Mouse (Mus musculus): Measurements from ENCODE around the gene Fyn. TPM values are rescaled to one million over a fixed set of nuclear protein-coding genes. Genes with fewer than 3 reads are reported as not detected.

The Fyn gene
- polyA plus RNA-seq, 1 experiment from 2014 or later = 24.0 TPM

DNA sequence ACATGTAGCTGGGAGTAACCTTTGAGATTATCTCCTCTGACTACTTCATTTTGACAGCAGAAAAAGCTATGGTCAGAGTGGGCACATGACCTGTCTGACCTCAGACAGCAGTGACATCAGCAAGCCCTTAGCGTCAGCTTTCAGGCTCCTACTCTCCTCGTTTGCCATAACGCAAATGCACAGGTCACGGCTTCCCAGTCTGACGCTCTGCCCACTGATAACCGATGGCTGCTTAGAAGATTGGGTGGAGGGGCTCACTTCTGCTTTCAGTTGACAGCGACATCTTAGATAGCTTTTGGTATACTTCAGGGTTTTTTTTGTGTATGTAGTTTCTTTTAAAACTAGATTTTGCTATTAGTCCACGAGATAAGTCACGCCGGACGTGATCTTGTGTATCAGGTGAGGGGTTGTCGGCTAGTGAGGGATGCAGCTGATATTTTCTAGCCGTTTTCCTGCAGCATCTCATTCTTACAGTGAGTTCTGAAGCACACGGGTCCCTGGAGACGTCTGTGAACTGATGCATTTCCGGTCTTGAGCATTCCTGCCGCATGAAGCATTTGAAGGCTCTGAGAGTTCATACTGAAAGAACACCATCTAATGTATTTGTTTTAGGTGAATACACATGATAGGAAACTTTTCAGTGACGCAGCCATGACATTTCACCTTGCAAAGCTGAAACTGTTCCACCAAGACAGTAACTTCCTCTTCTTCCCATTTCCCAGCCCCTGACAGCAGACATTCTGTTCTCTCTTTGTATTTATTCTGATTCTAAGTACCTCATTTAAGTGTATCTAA is 44.4 kb downstream of the Fyn start:
- Histone ChIP-seq H3K27me3 (no peaks in the 10 kb centered on the region), H3K4me3 (replicated peaks) (no peak overlapping the region), H3K36me3 (no peaks in the 10 kb centered on the region), H3K9ac (replicated peaks) (no peak overlapping the region), H3K4me1 (replicated peaks) (peaks cover 9% of the 10 kb centered on the region; the same call in 1 of the 2 replicates), H3K4me2 (no peak overlapping the region), H3K9me3 (no peaks in the 10 kb centered on the region), H3K27ac (no peak overlapping the region)
- ATAC-seq (ENCODE audit: insufficient number of reproducible peaks, insufficient read depth, low FRiP score, low TSS enrichment, low read depth) = no peak
- whole genome bisulfite sequencing = 83% methylated on average over 18 of the region's 18 CpGs

GRCm38 (mm10) chr10:39414068-39414467 is 45.4 kb downstream of the Fyn start:
- ATAC-seq (ENCODE audit: insufficient number of reproducible peaks, insufficient read depth, low FRiP score, low TSS enrichment, low read depth) = no peak
- no peak overlapping the region for H3K4me3 ChIP-seq (replicated peaks)
- H3K36me3 ChIP-seq = no peaks in the 10 kb centered on the region
- H3K9ac ChIP-seq (replicated peaks) = no peak overlapping the region
- no peak overlapping the region for H3K4me2 ChIP-seq
- H3K27ac ChIP-seq = no peak overlapping the region
- 94% methylated on average over 1 of the region's 1 CpGs for WGBS
- H3K27me3 ChIP-seq = no peaks in the 10 kb centered on the region
- peaks cover 9% of the 10 kb centered on the region; the same call in 1 of the 2 replicates for H3K4me1 ChIP-seq (replicated peaks)
- H3K9me3 ChIP-seq = no peaks in the 10 kb centered on the region

DNA sequence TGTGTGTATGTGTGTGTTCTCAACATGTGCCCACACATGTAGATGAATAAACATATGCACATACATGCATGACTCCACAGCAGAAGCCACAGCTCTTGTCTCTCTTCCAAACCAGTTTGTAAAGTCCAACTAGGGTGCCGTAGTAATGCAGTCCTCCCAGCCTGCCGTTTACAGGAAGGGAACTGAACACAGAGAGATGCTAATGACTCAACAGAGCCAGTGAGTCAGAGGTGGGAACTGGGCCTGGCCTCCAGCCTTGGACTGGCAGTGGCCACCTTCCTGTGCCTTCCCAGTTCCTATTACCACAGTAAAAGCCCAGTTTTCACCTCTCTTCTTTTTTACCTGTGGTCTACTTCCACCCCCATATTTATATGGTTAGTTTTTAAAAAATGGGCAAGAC is 46.9 kb downstream of the Fyn start:
- Histone ChIP-seq H3K4me2 (no peak overlapping the region), H3K36me3 (no peaks in the 10 kb centered on the region), H3K4me1 (replicated peaks) (peaks cover 19% of the 10 kb centered on the region), H3K9ac (replicated peaks) (no peak overlapping the region), H3K4me3 (replicated peaks) (no peak overlapping the region), H3K27ac (no peak overlapping the region), H3K9me3 (no peaks in the 10 kb centered on the region), H3K27me3 (no peaks in the 10 kb centered on the region)
- 54% methylated on average over 2 of the region's 2 CpGs for WGBS
- ATAC-seq (ENCODE audit: insufficient number of reproducible peaks, insufficient read depth, low FRiP score, low TSS enrichment, low read depth) = no peak

- H3K4me1 ChIP-seq (replicated peaks) = peaks cover 33% of the 10 kb centered on the region
- no peaks in the 10 kb centered on the region for H3K9me3 ChIP-seq
- H3K27me3 ChIP-seq = no peaks in the 10 kb centered on the region
- 58% methylated on average over 5 of the region's 5 CpGs for WGBS
- peak overlapping the region; percentile 46; the same call in 1 of the 2 replicates for H3K27ac ChIP-seq
- no peak overlapping the region for H3K4me2 ChIP-seq
- ATAC-seq (ENCODE audit: insufficient number of reproducible peaks, insufficient read depth, low FRiP score, low TSS enrichment, low read depth) = no peak
- H3K4me3 ChIP-seq (replicated peaks) = no peak overlapping the region
- H3K36me3 ChIP-seq = no peaks in the 10 kb centered on the region
- no peak overlapping the region for H3K9ac ChIP-seq (replicated peaks)
Measured at GRCm38 (mm10) chr10:39417611-39418010, 49.0 kb downstream of the Fyn start.

DNA sequence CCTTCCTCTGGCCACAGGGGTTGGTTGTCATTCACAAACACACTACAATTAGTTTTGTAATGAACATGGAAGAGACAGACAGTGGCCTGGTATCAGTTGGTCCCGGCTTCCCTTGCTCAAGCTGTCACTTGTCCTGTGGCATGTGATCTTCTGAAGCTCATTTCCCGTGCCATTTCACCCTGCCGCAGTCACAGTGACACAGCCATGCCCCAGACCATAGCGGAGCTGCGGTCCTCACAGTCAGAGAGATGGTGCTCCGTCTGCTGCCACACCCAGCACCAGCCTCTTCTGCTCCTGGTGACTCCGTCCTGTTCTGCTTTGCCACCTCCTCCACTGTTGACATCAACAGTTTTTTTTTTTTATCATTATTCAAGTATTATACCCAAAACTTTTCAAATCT is 49.7 kb downstream of the Fyn start:
- H3K36me3 ChIP-seq = no peaks in the 10 kb centered on the region
- 86% methylated on average over 7 of the region's 7 CpGs for WGBS

DNA sequence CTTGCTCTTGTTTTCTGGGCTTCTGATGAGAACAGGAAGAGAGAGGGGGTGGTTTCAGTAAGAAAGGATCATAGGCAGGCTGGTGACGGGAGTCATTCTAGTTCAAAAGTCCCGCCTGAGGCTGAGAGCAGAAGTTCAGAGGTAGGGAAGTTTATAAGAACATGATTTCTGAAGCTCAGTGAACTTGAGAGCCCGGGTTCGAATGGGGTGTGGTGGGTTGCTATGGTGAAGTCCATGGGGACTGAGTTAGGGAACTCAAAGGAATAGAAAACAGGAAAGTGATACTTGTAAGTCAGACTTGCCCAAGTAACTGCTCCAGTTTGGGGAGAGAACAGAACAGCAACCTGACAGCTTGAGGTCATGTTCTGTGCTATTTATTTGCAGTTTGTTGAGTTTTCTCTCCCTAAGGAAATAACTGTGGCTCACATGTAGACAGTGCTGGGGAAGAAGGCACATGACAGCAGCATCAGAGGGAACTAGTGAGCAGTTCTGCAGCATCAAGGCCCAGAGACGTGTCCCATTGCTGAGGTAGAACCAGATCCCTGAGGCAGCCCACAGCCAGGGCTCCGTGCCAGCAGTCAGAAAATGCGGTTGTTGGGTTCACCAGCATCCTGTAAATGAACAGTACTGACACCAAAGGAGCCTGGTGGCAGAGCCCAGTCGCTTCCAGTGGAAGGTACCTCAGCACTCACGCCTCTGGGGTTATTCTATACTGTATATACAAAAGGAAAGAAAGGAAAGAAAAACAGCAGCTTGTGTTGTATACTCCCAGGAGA is 52.4 kb downstream of the Fyn start:
- no peak overlapping the region for H3K9ac ChIP-seq (replicated peaks)
- WGBS = 66% methylated on average over 9 of the region's 9 CpGs
- H3K9me3 ChIP-seq = no peaks in the 10 kb centered on the region; the same call in 1 of the 2 replicates
- 0 out of 2 replicates have a peak, but pooled peaks have one; percentile 47 for ATAC-seq (ENCODE audit: insufficient number of reproducible peaks, insufficient read depth, low FRiP score, low TSS enrichment, low read depth)
- H3K4me1 ChIP-seq (replicated peaks) = peaks cover 33% of the 10 kb centered on the region
- H3K27me3 ChIP-seq = no peaks in the 10 kb centered on the region
- H3K4me3 ChIP-seq (replicated peaks) = no peak overlapping the region
- no peaks in the 10 kb centered on the region for H3K36me3 ChIP-seq
- no peak overlapping the region; the same call in 1 of the 2 replicates for H3K4me2 ChIP-seq
- no peak overlapping the region for H3K27ac ChIP-seq

More for the DNA sequence above, 49.7 kb downstream of the Fyn start:
- Histone ChIP-seq H3K9me3 (no peaks in the 10 kb centered on the region), H3K27ac (no peak overlapping the region), H3K4me2 (no peak overlapping the region), H3K4me1 (replicated peaks) (peaks cover 33% of the 10 kb centered on the region), H3K27me3 (no peaks in the 10 kb centered on the region), H3K9ac (replicated peaks) (no peak overlapping the region), H3K4me3 (replicated peaks) (no peak overlapping the region)
- no peak for ATAC-seq (ENCODE audit: insufficient number of reproducible peaks, insufficient read depth, low FRiP score, low TSS enrichment, low read depth)

GRCm38 (mm10) chr10:39421772-39422171 is 53.1 kb downstream of the Fyn start:
- no peaks in the 10 kb centered on the region; the same call in 1 of the 2 replicates for H3K9me3 ChIP-seq
- ATAC-seq (ENCODE audit: insufficient number of reproducible peaks, insufficient read depth, low FRiP score, low TSS enrichment, low read depth) = no peak
- no peak overlapping the region for H3K4me2 ChIP-seq
- no peak overlapping the region for H3K4me3 ChIP-seq (replicated peaks)
- no peak overlapping the region for H3K27ac ChIP-seq
- H3K9ac ChIP-seq (replicated peaks) = no peak overlapping the region
- peaks cover 32% of the 10 kb centered on the region for H3K4me1 ChIP-seq (replicated peaks)
- 88% methylated on average over 9 of the region's 9 CpGs for WGBS
- no peaks in the 10 kb centered on the region for H3K27me3 ChIP-seq
- H3K36me3 ChIP-seq = no peaks in the 10 kb centered on the region

- Histone ChIP-seq H3K27me3 (no peaks in the 10 kb centered on the region), H3K36me3 (no peaks in the 10 kb centered on the region), H3K27ac (no peak overlapping the region), H3K4me3 (replicated peaks) (no peak overlapping the region), H3K9me3 (no peaks in the 10 kb centered on the region; the same call in 1 of the 2 replicates), H3K4me2 (no peak overlapping the region), H3K4me1 (replicated peaks) (peaks cover 32% of the 10 kb centered on the region), H3K9ac (replicated peaks) (no peak overlapping the region)
- 65% methylated on average over 3 of the region's 3 CpGs for WGBS
- no peak for ATAC-seq (ENCODE audit: insufficient number of reproducible peaks, insufficient read depth, low FRiP score, low TSS enrichment, low read depth)
Measured at GRCm38 (mm10) chr10:39424643-39425042, 56.0 kb downstream of the Fyn start.

GRCm38 (mm10) chr10:39426033-39426432 is 57.4 kb downstream of the Fyn start:
- no peak overlapping the region for H3K9ac ChIP-seq (replicated peaks)
- WGBS = 88% methylated on average over 3 of the region's 3 CpGs
- no peak overlapping the region for H3K4me2 ChIP-seq
- peaks cover 33% of the 10 kb centered on the region for H3K4me1 ChIP-seq (replicated peaks)
- no peak overlapping the region for H3K4me3 ChIP-seq (replicated peaks)
- no peaks in the 10 kb centered on the region; the same call in 1 of the 2 replicates for H3K9me3 ChIP-seq
- no peak for ATAC-seq (ENCODE audit: insufficient number of reproducible peaks, insufficient read depth, low FRiP score, low TSS enrichment, low read depth)
- no peaks in the 10 kb centered on the region for H3K36me3 ChIP-seq
- H3K27ac ChIP-seq = no peak overlapping the region
- H3K27me3 ChIP-seq = no peaks in the 10 kb centered on the region

DNA sequence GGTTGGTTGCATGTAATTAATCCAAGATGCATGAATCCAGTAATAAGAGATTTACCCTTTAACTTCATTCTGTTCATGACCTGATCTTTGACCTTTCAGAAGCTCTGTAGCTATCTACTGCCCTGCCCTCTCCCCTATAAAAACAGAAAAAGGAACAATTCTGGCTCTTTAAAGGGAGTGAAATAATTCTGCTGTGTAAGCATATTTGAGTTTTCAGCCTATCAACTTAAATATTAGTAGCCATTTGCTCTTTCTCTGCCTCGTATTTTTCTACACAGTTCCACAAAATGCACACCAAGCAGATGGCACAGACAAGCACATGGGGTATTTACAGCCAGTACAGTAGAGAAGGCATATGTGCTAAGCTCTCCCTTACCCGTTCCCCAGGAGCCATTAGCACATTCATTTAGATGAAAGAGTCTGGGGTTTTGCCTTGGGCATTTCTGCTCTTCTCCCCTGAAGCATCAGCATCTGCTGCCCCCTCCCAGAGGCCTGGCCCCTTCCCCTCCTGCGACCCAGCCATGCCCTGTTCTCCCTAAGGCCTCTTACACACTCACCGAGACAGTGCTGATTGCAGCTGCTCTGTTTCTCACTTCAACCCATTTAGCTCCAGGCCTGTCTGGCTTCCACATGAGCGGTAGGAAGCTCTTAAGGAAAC is 58.3 kb downstream of the Fyn start:
- H3K9ac ChIP-seq (replicated peaks) = no peak overlapping the region
- H3K4me3 ChIP-seq (replicated peaks) = no peak overlapping the region
- no peak for ATAC-seq (ENCODE audit: insufficient number of reproducible peaks, insufficient read depth, low FRiP score, low TSS enrichment, low read depth)
- no peaks in the 10 kb centered on the region; the same call in 1 of the 2 replicates for H3K9me3 ChIP-seq
- H3K27me3 ChIP-seq = no peaks in the 10 kb centered on the region
- H3K27ac ChIP-seq = no peak overlapping the region
- WGBS = 20% methylated on average over 5 of the region's 5 CpGs
- H3K4me1 ChIP-seq (replicated peaks) = peaks cover 29% of the 10 kb centered on the region
- H3K36me3 ChIP-seq = no peaks in the 10 kb centered on the region
- H3K4me2 ChIP-seq = no peak overlapping the region

DNA sequence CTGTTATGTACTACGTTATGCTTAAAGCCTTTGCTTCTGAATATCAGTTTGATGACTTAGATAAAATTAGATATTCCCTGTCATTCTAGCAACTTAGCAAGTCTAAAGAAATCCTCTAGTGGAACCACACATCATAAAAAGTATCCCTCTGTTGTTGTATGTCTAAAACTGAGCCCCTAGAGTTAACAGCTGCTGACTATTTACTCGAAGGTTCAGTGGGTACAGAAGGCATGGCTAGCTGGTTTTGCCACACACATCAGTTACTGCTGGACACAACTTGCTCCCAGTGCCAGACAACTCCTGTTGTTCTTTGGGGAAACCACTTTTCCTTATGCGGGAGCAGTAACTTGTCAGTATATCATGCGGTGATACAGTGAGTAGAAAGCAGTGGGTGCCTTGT is 61.0 kb downstream of the Fyn start:
- H3K4me2 ChIP-seq = no peak overlapping the region
- peaks cover 44% of the 10 kb centered on the region for H3K4me1 ChIP-seq (replicated peaks)
- H3K4me3 ChIP-seq (replicated peaks) = no peak overlapping the region
- H3K27ac ChIP-seq = no peak overlapping the region
- no peak for ATAC-seq (ENCODE audit: insufficient number of reproducible peaks, insufficient read depth, low FRiP score, low TSS enrichment, low read depth)
- no peak overlapping the region for H3K9ac ChIP-seq (replicated peaks)
- H3K36me3 ChIP-seq = no peaks in the 10 kb centered on the region
- no peaks in the 10 kb centered on the region for H3K27me3 ChIP-seq
- H3K9me3 ChIP-seq = no peaks in the 10 kb centered on the region; the same call in 1 of the 2 replicates
- WGBS = 78% methylated on average over 4 of the region's 4 CpGs

Measured in limb, embryonic 12.5 days (tissue).